Comparison of ENCODE assay signal across 25 mouse cellular contexts in the genomic region with DNA sequence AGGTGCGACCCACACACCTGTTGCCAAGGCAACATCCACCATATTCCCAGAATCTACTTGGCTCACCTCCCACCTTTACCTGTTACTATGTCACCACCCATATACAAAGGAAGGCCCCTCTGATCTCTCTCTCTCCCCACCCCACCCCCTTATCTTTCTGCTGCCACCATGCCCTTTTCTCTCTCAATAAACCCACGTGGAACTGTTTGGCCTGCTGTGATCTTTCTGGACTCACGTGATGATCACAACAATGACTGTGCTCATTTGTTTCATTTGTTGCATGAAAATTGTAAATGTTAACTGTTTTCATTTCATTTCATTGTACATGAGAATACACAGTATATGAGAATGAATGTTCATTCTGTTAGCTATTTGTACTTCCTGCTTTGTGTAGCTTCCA. TPM values are rescaled to one million over a fixed set of nuclear protein-coding genes. Genes with fewer than 3 reads are reported as not detected.
"Had no signal": no experiment of that assay in that cellular context is flagged by ENCODE, and none has a peak within 500 bp of the region (broad histone marks: within the 10 kb centered on the region; RNA-seq: fewer than 3 reads in every experiment).

No protein-coding gene starts in this region.

- H3K4me3 ChIP-seq: neural tube, embryonic 13.5 days; neural tube, embryonic 15.5 days; stomach, embryonic 15.5 days had no signal

- H3K27ac ChIP-seq: neural tube, embryonic 13.5 days; neural tube, embryonic 15.5 days; stomach, embryonic 15.5 days; stomach, postnatal 0 days had no signal

- H3K27me3 ChIP-seq: neural tube, embryonic 13.5 days; neural tube, embryonic 15.5 days; stomach, embryonic 15.5 days had no signal

- H3K4me2 ChIP-seq: neural tube, embryonic 13.5 days; neural tube, embryonic 15.5 days; stomach, embryonic 15.5 days had no signal

- H3K4me1 ChIP-seq: stomach, embryonic 15.5 days had no signal

- H3K9ac ChIP-seq: neural tube, embryonic 13.5 days; neural tube, embryonic 15.5 days; stomach, embryonic 15.5 days had no signal

- H3K9me3 ChIP-seq: neural tube, embryonic 13.5 days; neural tube, embryonic 15.5 days; stomach, embryonic 15.5 days had no signal

- H3K36me3 ChIP-seq: neural tube, embryonic 13.5 days; neural tube, embryonic 15.5 days; stomach, embryonic 15.5 days had no signal

- DNase-seq: retina, postnatal 1 day; right cerebral cortex, adult 18-20 months; right cerebral cortex, postnatal 14 days; right cerebral cortex, postnatal 25 days; right cerebral cortex, postnatal 4 days; spleen, adult 18-20 months; thymus, adult 18-20 months; thymus, adult 2 months; thymus, postnatal 14 days; thymus, postnatal 25 days; thymus, postnatal 36 days; thymus, postnatal 4 days had no signal

RNA-seq across cellular contexts. Expression of gene Hnmt, which starts 1.3 kb away (rescaled TPM):
- polyA plus RNA-seq: small intestine, adult 2 months had no signal

RNA-seq across cellular contexts. Expression of gene Tbpl2, which starts 45.9 kb away (rescaled TPM):
- total RNA-seq: neutrophil, adult 5-6 weeks had no signal
- polyA plus RNA-seq: neural tube, embryonic 13.5 days; neural tube, embryonic 14.5 days; neural tube, embryonic 15.5 days; small intestine, adult 2 months; spleen, adult 2 months; stomach, embryonic 14.5 days; stomach, embryonic 15.5 days; stomach, embryonic 16.5 days; stomach, postnatal 0 days; testis, adult 2 months; thymus, adult 2 months; thymus, postnatal 0 days; urinary bladder, adult 2 months had no signal
